Mouse (Mus musculus): ENCODE data around the gene Kcmf1.

DNA sequence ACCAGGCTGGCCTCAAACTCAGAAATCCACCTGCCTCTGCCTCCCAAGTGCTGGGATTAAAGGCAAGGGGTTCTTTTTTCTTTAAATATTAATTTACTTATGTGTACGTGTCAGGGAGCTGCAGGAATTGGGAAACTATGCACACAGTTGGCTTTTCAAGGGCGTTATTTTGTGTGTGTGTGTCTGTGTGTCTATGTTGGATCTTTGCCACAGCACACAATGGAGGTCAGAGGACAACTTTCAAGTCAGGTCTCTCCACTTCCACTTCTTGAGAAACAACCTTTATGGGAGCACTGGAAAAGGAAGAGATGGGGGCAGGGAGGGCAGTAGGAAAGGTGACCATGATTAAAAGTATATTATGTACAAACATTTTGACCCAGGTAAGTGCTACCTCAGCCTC lies 33.5 kb downstream of the Kcmf1 start:
- TF ChIP-seq CTCF (IDR thresholded peaks at IDR 0.05; ENCODE audit: insufficient read depth, low read depth, low read length) (no peak), POLR2A (IDR thresholded peaks at IDR 0.05; ENCODE audit: insufficient read depth, low read depth, low read length) (no peak)
